Mouse (Mus musculus) liver, adult 2 months (tissue): ENCODE results near the gene Ncam1. TPM values are rescaled to one million over a fixed set of nuclear protein-coding genes. Genes with fewer than 3 reads are reported as not detected.

ENCODE experiments used
- DNase-seq: peaks from one replicate; pipeline ENCODE4 v3.0.0-alpha.2; 2011; ENCODE audit warnings: low read depth, low spot score; ENCODE audit errors: extremely low read depth
- H3K27ac ChIP-seq: fragments of 200-500 bp; replicated peaks from 2 replicates; pipeline ENCODE4 v1.5.1; 2012; ENCODE audit warnings: low read depth, mild to moderate bottlenecking, control low read depth, inconsistent platforms, low read length; ENCODE audit not compliant: insufficient read depth
- H3K27me3 ChIP-seq: fragments of 200-500 bp; 2 replicates; pipeline ENCODE4 v1.6.1; 2012; ENCODE audit warnings: mild to moderate bottlenecking, moderate library complexity, low read length, inconsistent platforms; ENCODE audit not compliant: control insufficient read depth, insufficient read depth
- H3K36me3 ChIP-seq: fragments of 200-500 bp; 2 replicates; pipeline ENCODE4 v1.6.1; 2012; ENCODE audit warnings: low read length, inconsistent platforms; ENCODE audit not compliant: control insufficient read depth, insufficient read depth
- H3K4me1 ChIP-seq: fragments of 200-500 bp; 2 replicates; pipeline ENCODE4 v1.6.1; 2011; ENCODE audit warnings: low read length; ENCODE audit not compliant: control insufficient read depth, insufficient read depth
- H3K4me3 ChIP-seq: fragments of 200-500 bp; 2 replicates; pipeline ENCODE4 v1.5.1; 2011; ENCODE audit warnings: low read depth, mild to moderate bottlenecking, control low read depth, low read length, moderate library complexity; ENCODE audit not compliant: insufficient read depth
- H3K79me2 ChIP-seq: fragments of 200-500 bp; 2 replicates; pipeline ENCODE4 v1.6.1; 2012; ENCODE audit warnings: inconsistent platforms, mild to moderate bottlenecking, low read length, moderate library complexity; ENCODE audit not compliant: control insufficient read depth, insufficient read depth
- H3K9ac ChIP-seq: fragments of 200-500 bp; 2 replicates; pipeline ENCODE4 v1.6.1; 2012; ENCODE audit warnings: low read depth, mild to moderate bottlenecking, control low read depth, inconsistent platforms, low read length
- CTCF ChIP-seq: fragments of 200-500 bp; IDR thresholded peaks from 2 replicates; pipeline ENCODE4 v1.5.1; 2011; ENCODE audit warnings: low read depth, low read length, control low read depth
- POLR2A ChIP-seq: fragments of 200-500 bp; IDR thresholded peaks from 2 replicates; pipeline ENCODE4 v1.6.1; 2011; ENCODE audit warnings: low read length, control low read depth; ENCODE audit not compliant: insufficient read depth; ENCODE audit errors: extremely low read depth
- WGBS: fragments of 180-500 bp; shearing (Covaris S2); methylation state at CpG from one replicate; pipeline ENCODE4 v1.1.7; 2018; 5-methylcytosine and 5-hydroxymethylcytosine counted together
- polyA plus RNA-seq: library from polyadenylated mRNA; depleted of rRNA; stranded (reverse); fragments of >200 nt; gene quantifications from 2 replicates; pipeline ENCODE4 v1.2.3, GENCODE M21; 2012
- total RNA-seq: library from RNA; depleted of rRNA; stranded (reverse); fragments of >200 nt; gene quantifications from 2 replicates; pipeline ENCODE4 v1.2.3, GENCODE M21; 2014

Ncam1 gene
- total and polyA plus RNA-seq, 2 experiments, result 0.07 to 0.18 TPM

- H3K27me3 ChIP-seq, result no peaks in the 10 kb centered on the region; the same call in 1 of the 2 replicates
- TF ChIP-seq CTCF, result no peak
- no peaks in the 10 kb centered on the region for H3K79me2 ChIP-seq
- no peak overlapping the region for H3K27ac ChIP-seq
- no peaks in the 10 kb centered on the region for H3K36me3 ChIP-seq
- H3K4me1 ChIP-seq, result no peaks in the 10 kb centered on the region
- 83% methylated on average over 2 of the region's 2 CpGs for WGBS
- no peak overlapping the region for H3K4me3 ChIP-seq
- H3K9ac ChIP-seq, result no peak overlapping the region
- DNase-seq, result no peak
These were observed 52.5 kb downstream of the Ncam1 start for GRCm38 (mm10) chr9:49746176-49746575.

DNA sequence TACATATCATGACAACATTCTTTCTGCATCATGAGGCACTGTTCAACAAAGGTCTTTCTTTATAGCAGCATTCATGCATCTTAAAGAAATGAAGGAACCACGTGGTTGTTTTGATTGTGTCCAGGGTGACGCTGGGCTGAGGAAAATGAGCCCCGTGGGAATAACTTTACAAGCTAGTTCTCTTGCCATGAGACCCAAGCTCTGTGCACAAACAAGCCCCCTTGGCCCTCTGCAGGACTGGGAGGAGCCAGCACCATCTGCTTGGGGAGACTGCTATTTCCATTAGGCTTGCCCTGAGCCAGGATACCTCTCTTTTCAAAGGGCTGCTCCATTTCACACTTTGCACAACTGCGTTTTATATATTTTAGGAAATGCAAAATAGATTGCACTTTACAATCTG lies 53.0 kb downstream of the Ncam1 start:
- DNase-seq, result no peak
- H3K27ac ChIP-seq, result no peak overlapping the region
- H3K9ac ChIP-seq, result no peak overlapping the region
- no peak overlapping the region for H3K4me3 ChIP-seq
- H3K4me1 ChIP-seq, result no peaks in the 10 kb centered on the region
- no peaks in the 10 kb centered on the region for H3K79me2 ChIP-seq
- TF ChIP-seq POLR2A (no peak), CTCF (no peak)
- 68% methylated on average over 4 of the region's 4 CpGs for WGBS
- H3K27me3 ChIP-seq, result no peaks in the 10 kb centered on the region; the same call in 1 of the 2 replicates
- no peaks in the 10 kb centered on the region for H3K36me3 ChIP-seq

DNA sequence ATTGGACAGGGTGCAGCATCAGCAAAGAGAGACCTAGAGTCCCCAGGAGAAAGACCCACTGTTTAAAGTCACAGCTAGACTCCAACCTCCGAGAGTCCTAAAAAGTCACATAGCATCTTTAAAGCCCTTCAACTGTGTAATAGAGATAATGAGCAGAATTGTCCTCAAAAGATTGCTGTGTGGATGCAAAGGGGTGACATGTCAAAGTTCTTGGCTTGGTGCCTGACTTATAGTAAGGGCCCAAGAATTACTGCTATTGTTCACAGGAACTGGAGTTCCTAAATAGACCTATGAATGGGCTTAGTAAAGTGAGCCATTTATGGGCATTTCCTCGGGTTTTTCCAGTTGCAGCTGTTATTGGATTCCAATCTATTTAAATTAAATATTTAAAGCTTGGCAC lies 54.4 kb downstream of the Ncam1 start:
- no peak for DNase-seq
- Histone ChIP-seq H3K27me3 (no peaks in the 10 kb centered on the region; the same call in 1 of the 2 replicates), H3K4me1 (no peaks in the 10 kb centered on the region), H3K27ac (no peak overlapping the region), H3K9ac (no peak overlapping the region), H3K4me3 (no peak overlapping the region), H3K36me3 (no peaks in the 10 kb centered on the region), H3K79me2 (no peaks in the 10 kb centered on the region)
- TF ChIP-seq CTCF, result no peak
- TF ChIP-seq POLR2A, result no peak
- 70% methylated on average over 2 of the region's 2 CpGs for WGBS

DNA sequence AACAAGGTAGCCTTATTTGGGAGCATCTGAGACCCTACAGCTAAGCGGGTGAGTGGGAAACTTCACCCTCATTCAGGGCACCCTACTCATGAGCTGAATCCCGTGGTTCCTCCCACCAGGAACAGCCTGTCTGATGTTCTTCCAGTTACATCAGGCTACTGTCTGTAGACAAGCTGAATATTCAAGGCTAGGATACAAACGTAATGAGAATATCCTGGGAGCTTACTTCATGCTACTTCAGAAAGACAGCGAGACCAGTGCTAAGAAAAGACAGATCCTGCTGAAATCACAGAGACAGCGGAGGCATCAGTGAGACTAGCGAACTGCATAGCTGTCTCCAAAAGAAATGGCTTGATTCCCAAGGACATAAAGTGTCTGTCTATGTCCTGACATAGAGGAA lies 58.8 kb downstream of the Ncam1 start:
- Histone ChIP-seq H3K36me3 (no peaks in the 10 kb centered on the region), H3K4me3 (no peak overlapping the region), H3K27me3 (no peaks in the 10 kb centered on the region; the same call in 1 of the 2 replicates), H3K4me1 (no peaks in the 10 kb centered on the region), H3K79me2 (no peaks in the 10 kb centered on the region), H3K9ac (no peak overlapping the region), H3K27ac (no peak overlapping the region)
- no peak for DNase-seq
- WGBS, result 84% methylated on average over 6 of the region's 6 CpGs
- no peak for TF ChIP-seq POLR2A
- TF ChIP-seq CTCF, result no peak

DNA sequence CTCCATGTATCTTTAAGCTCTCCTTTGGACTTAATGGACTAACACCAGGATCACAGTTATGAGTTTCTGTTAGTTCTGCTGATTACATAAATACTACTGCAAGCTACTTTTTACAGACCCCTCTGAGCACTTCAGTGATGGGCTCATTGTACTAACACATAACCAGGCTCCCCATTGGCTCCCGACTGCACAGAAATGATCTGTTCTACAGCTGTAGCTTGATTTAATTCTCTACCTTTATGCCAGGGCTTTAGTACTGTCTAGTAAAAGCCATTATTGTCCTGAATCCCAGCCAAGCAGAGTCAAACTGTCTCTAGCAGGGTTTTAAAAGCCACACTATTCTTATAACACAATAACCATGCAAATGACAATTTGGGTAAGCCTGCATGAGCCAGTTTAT lies 60.2 kb downstream of the Ncam1 start:
- WGBS, result 82% methylated on average over 1 of the region's 1 CpGs
- H3K4me1 ChIP-seq, result no peaks in the 10 kb centered on the region
- H3K79me2 ChIP-seq, result no peaks in the 10 kb centered on the region
- TF ChIP-seq CTCF (no peak), POLR2A (no peak)
- no peaks in the 10 kb centered on the region for H3K36me3 ChIP-seq
- no peak overlapping the region for H3K4me3 ChIP-seq
- no peak overlapping the region for H3K27ac ChIP-seq
- no peaks in the 10 kb centered on the region; the same call in 1 of the 2 replicates for H3K27me3 ChIP-seq
- no peak overlapping the region for H3K9ac ChIP-seq
- no peak for DNase-seq

DNA sequence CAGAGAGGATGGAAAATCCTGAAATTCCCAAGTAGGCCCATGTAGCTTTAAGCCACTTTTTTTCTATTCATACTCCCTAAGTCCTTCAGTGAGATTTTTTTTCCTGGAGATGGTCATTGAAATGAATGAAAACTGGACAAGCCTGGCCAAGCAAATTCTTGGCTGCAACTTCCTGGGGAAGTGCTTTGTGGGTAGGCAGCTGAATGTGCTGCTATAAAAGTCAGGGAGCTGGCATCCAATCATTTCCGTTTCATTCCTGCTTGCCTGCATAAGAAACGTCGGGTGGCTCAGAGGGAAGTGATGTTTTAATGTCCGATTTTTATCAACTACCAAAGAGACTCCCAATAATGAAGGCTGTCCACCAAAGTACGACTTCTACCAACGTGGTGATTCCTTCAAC lies 61.6 kb downstream of the Ncam1 start:
- TF ChIP-seq CTCF (no peak), POLR2A (no peak)
- no peak overlapping the region for H3K9ac ChIP-seq
- no peaks in the 10 kb centered on the region for H3K36me3 ChIP-seq
- 79% methylated on average over 6 of the region's 6 CpGs for WGBS
- no peaks in the 10 kb centered on the region for H3K79me2 ChIP-seq
- no peaks in the 10 kb centered on the region; the same call in 1 of the 2 replicates for H3K27me3 ChIP-seq
- no peak for DNase-seq
- H3K27ac ChIP-seq, result no peak overlapping the region
- no peak overlapping the region for H3K4me3 ChIP-seq
- no peaks in the 10 kb centered on the region for H3K4me1 ChIP-seq
